Mouse (Mus musculus): ENCODE results near the gene Aamdc.

The Aamdc gene

GRCm38 (mm10) chr7:97590488-97590887, 11.2 kb upstream of the Aamdc start:
- no peak overlapping the region for H3K4me3 ChIP-seq (replicated peaks; ENCODE audit: low read length)
- no peak for TF ChIP-seq POU5F1 (IDR thresholded peaks at IDR 0.05; ENCODE audit: borderline replicate concordance, low read length)
- TF ChIP-seq NANOG (IDR thresholded peaks at IDR 0.05; ENCODE audit: borderline replicate concordance, low read length) = no peak
- TF ChIP-seq CTCF (conservative IDR thresholded peaks at IDR 0.05; ENCODE audit: low read length) = no peak
- H3K36me3 ChIP-seq (ENCODE audit: insufficient read depth, low read length) = peaks cover 24% of the 10 kb centered on the region

GRCm38 (mm10) chr7:97588506-97588905, 9.2 kb upstream of the Aamdc start:
- no peaks in the 10 kb centered on the region for H3K27me3 ChIP-seq (ENCODE audit: insufficient read depth, low read length)
- H3K4me3 ChIP-seq (replicated peaks; ENCODE audit: low read length) = no peak overlapping the region
- peaks cover 81% of the 10 kb centered on the region for H3K4me1 ChIP-seq (replicated peaks; ENCODE audit: low read depth, low read length)
- no peaks in the 10 kb centered on the region for H3K9me3 ChIP-seq (ENCODE audit: low read length)
- H3K36me3 ChIP-seq (ENCODE audit: insufficient read depth, low read length) = peaks cover 21% of the 10 kb centered on the region
- TF ChIP-seq CTCF (conservative IDR thresholded peaks at IDR 0.05; ENCODE audit: low read length) = no peak
- no peak for TF ChIP-seq POU5F1 (IDR thresholded peaks at IDR 0.05; ENCODE audit: borderline replicate concordance, low read length)
- no peak for TF ChIP-seq NANOG (IDR thresholded peaks at IDR 0.05; ENCODE audit: borderline replicate concordance, low read length)

More at GRCm38 (mm10) chr7:97590488-97590887, 11.2 kb upstream of the Aamdc start:
- Histone ChIP-seq H3K27me3 (ENCODE audit: insufficient read depth, low read length) (no peaks in the 10 kb centered on the region), H3K4me1 (replicated peaks; ENCODE audit: low read depth, low read length) (peaks cover 83% of the 10 kb centered on the region), H3K9me3 (ENCODE audit: low read length) (no peaks in the 10 kb centered on the region)

DNA sequence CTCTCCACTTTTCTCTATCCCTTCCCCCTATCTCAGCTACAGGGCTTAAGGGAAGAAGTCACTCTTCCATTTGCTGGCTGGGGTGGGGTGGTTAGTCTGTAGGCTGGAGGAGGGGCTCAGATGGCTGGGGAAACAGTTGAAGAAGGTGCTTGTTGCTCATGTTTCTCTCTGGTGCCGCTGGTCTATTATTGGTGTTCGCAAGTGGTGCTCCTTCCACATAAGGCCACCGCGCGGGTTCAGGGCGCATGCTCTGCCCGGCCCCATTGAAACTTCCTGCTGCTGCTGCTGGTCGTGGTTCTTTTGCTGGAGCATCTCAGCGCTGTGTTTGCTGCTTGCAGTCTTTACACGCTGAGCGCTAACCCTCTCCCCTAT, 1.5 kb upstream of the Aamdc start:
- Histone ChIP-seq H3K4me3 (replicated peaks; ENCODE audit: low read length) (peak overlapping the region; percentile 100), H3K27me3 (ENCODE audit: insufficient read depth, low read length) (no peaks in the 10 kb centered on the region), H3K9me3 (ENCODE audit: low read length) (no peaks in the 10 kb centered on the region), H3K36me3 (ENCODE audit: insufficient read depth, low read length) (no peaks in the 10 kb centered on the region), H3K4me1 (replicated peaks; ENCODE audit: low read depth, low read length) (peaks cover 46% of the 10 kb centered on the region)
- TF ChIP-seq CTCF (conservative IDR thresholded peaks at IDR 0.05; ENCODE audit: low read length) (no peak), POU5F1 (IDR thresholded peaks at IDR 0.05; ENCODE audit: borderline replicate concordance, low read length) (no peak), NANOG (IDR thresholded peaks at IDR 0.05; ENCODE audit: borderline replicate concordance, low read length) (no peak)

DNA sequence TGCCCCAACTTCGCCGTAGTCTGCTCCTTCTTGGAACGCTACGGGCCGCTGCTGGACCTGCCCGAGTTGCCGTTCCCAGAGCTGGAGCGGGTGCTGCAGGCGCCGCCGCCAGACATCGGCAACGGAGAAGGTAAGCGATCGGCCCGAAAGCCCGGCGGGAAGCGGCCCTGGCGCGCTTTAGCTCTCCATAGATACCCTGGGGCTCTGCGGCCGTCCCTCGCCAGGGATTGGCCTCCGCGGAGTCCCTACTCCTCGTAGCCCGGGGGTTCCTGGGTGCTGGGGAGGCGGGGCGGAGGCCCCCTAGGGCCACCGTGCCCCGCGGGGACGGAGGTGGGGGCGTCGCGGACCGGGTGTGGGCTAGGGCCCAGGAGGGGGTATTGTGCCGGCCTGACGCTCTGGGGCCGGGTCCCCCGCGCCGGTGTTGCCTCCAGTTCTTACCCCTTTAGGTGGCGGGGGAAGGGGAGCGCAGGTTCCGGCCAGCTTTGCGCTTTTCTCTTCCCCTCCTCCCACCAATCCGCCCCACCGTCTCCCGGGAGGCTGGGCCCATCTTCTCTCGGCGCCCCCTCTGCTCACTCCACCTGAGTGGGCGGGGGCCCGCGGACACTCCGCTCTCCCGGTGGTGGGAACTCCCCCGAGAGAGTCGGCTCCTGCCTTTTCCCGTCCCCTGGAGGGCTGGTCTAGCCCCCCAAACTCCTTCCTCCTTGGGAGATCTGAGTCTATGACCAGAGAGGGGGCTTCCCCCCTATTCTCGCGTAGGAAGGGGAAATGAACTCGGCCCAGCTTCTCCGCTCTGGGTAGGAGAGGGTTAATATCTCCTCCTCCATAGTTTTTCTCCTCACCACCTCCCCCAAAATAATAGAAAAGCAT, 912 bp upstream of the Aamdc start:
- Histone ChIP-seq H3K36me3 (ENCODE audit: insufficient read depth, low read length) (peaks cover 4% of the 10 kb centered on the region; the same call in 1 of the 2 replicates), H3K4me1 (replicated peaks; ENCODE audit: low read depth, low read length) (peaks cover 41% of the 10 kb centered on the region), H3K27me3 (ENCODE audit: insufficient read depth, low read length) (no peaks in the 10 kb centered on the region), H3K4me3 (replicated peaks; ENCODE audit: low read length) (peak overlapping the region; percentile 100), H3K9me3 (ENCODE audit: low read length) (no peaks in the 10 kb centered on the region)
- TF ChIP-seq CTCF (conservative IDR thresholded peaks at IDR 0.05; ENCODE audit: low read length) = no peak
- no peak for TF ChIP-seq NANOG (IDR thresholded peaks at IDR 0.05; ENCODE audit: borderline replicate concordance, low read length)
- no peak for TF ChIP-seq POU5F1 (IDR thresholded peaks at IDR 0.05; ENCODE audit: borderline replicate concordance, low read length)

- Histone ChIP-seq H3K27me3 (ENCODE audit: insufficient read depth, low read length) (no peaks in the 10 kb centered on the region), H3K4me1 (replicated peaks; ENCODE audit: low read depth, low read length) (peaks cover 30% of the 10 kb centered on the region)
Measured at GRCm38 (mm10) chr7:97578361-97579066, 783 bp downstream of the Aamdc start.

DNA sequence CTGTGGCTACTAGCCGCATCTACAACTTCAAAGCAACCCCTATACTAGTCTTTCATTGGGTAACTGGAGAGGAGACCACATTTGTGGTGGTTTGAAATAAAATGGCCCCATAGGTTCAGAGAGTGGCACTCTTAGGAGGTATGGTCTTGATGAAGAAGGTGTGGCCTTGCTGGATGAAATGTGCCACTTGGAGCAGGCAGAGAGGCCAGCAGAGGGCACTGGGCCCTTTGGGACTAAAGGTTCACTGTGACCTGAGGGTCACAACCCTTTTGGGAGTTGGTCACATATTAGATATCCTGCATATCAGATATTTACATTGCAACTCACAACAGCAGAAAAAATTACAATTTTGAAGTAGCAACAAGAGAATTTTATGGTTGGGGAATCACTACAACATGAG, 8.9 kb downstream of the Aamdc start:
- H3K27me3 ChIP-seq (ENCODE audit: insufficient read depth, low read length) = no peaks in the 10 kb centered on the region
- TF ChIP-seq NANOG (IDR thresholded peaks at IDR 0.05; ENCODE audit: borderline replicate concordance, low read length) = no peak
- no peak for TF ChIP-seq POU5F1 (IDR thresholded peaks at IDR 0.05; ENCODE audit: borderline replicate concordance, low read length)
- no peak for TF ChIP-seq CTCF (conservative IDR thresholded peaks at IDR 0.05; ENCODE audit: low read length)
- H3K36me3 ChIP-seq (ENCODE audit: insufficient read depth, low read length) = peaks cover 10% of the 10 kb centered on the region; the same call in 1 of the 2 replicates
- H3K9me3 ChIP-seq (ENCODE audit: low read length) = no peaks in the 10 kb centered on the region
- H3K4me1 ChIP-seq (replicated peaks; ENCODE audit: low read depth, low read length) = no peaks in the 10 kb centered on the region
- no peak overlapping the region for H3K4me3 ChIP-seq (replicated peaks; ENCODE audit: low read length)

More at GRCm38 (mm10) chr7:97578361-97579066, 783 bp downstream of the Aamdc start:
- Histone ChIP-seq H3K4me3 (replicated peaks; ENCODE audit: low read length) (peak overlapping the region; percentile 100), H3K9me3 (ENCODE audit: low read length) (no peaks in the 10 kb centered on the region), H3K36me3 (ENCODE audit: insufficient read depth, low read length) (peaks cover 12% of the 10 kb centered on the region; the same call in 1 of the 2 replicates)
- TF ChIP-seq POU5F1 (IDR thresholded peaks at IDR 0.05; ENCODE audit: borderline replicate concordance, low read length) = no peak
- no peak for TF ChIP-seq NANOG (IDR thresholded peaks at IDR 0.05; ENCODE audit: borderline replicate concordance, low read length)
- TF ChIP-seq CTCF (conservative IDR thresholded peaks at IDR 0.05; ENCODE audit: low read length) = no peak

GRCm38 (mm10) chr7:97569372-97569771, 9.9 kb downstream of the Aamdc start:
- Histone ChIP-seq H3K36me3 (ENCODE audit: insufficient read depth, low read length) (peaks cover 3% of the 10 kb centered on the region; the same call in 1 of the 2 replicates), H3K9me3 (ENCODE audit: low read length) (no peaks in the 10 kb centered on the region), H3K4me3 (replicated peaks; ENCODE audit: low read length) (no peak overlapping the region), H3K4me1 (replicated peaks; ENCODE audit: low read depth, low read length) (no peaks in the 10 kb centered on the region), H3K27me3 (ENCODE audit: insufficient read depth, low read length) (no peaks in the 10 kb centered on the region)
- TF ChIP-seq NANOG (IDR thresholded peaks at IDR 0.05; ENCODE audit: borderline replicate concordance, low read length) (no peak), CTCF (conservative IDR thresholded peaks at IDR 0.05; ENCODE audit: low read length) (no peak), POU5F1 (IDR thresholded peaks at IDR 0.05; ENCODE audit: borderline replicate concordance, low read length) (no peak)

DNA sequence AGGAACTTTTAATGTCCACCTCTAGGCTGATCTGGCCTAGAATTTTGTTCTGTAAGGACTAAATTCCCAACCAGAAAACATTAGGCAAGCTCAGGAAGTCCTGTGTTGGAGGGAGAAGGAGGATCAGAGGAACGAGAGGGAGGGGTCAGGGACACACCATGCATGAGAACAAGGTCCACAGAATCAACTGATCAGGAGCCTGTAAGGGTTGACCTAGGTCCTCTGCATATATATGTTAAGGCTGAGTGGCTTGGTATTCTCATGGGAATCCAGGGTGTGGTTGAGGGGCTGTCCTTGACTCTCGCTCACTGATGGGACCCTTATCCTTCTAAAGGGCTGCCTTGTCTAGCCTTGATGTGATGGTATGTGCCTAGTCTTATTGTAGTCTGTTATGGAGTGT, 15.7 kb downstream of the Aamdc start:
- TF ChIP-seq POU5F1 (IDR thresholded peaks at IDR 0.05; ENCODE audit: borderline replicate concordance, low read length) (no peak), CTCF (conservative IDR thresholded peaks at IDR 0.05; ENCODE audit: low read length) (no peak), NANOG (IDR thresholded peaks at IDR 0.05; ENCODE audit: borderline replicate concordance, low read length) (no peak)
- Histone ChIP-seq H3K4me3 (replicated peaks; ENCODE audit: low read length) (no peak overlapping the region), H3K27me3 (ENCODE audit: insufficient read depth, low read length) (no peaks in the 10 kb centered on the region), H3K36me3 (ENCODE audit: insufficient read depth, low read length) (no peaks in the 10 kb centered on the region), H3K9me3 (ENCODE audit: low read length) (no peaks in the 10 kb centered on the region), H3K4me1 (replicated peaks; ENCODE audit: low read depth, low read length) (peaks cover 7% of the 10 kb centered on the region)
